Mouse (Mus musculus): Measurements from ENCODE around the gene Sobp. TPM values are rescaled to one million over a fixed set of nuclear protein-coding genes. Genes with fewer than 3 reads are reported as not detected.

Gene Sobp
- polyA plus RNA-seq, 1 experiment = 2.6 TPM

- TF ChIP-seq CTCF (IDR thresholded peaks at IDR 0.05; ENCODE audit: borderline replicate concordance, insufficient read depth, low read length) (no peak), POLR2A (IDR thresholded peaks at IDR 0.05; ENCODE audit: low read depth, low read length) (no peak)
- no peaks in the 10 kb centered on the region for H3K4me1 ChIP-seq (ENCODE audit: control insufficient read depth, insufficient read depth, low read length)
- no peak overlapping the region for H3K4me3 ChIP-seq (ENCODE audit: insufficient read depth, low read length)
- no peak overlapping the region for H3K27ac ChIP-seq (ENCODE audit: insufficient read depth, low read length)
Measured at GRCm38 (mm10) chr10:43164406-43164805, 9.9 kb downstream of the Sobp start.

- no peak overlapping the region for H3K4me3 ChIP-seq (ENCODE audit: insufficient read depth, low read length)
- no peaks in the 10 kb centered on the region for H3K4me1 ChIP-seq (ENCODE audit: control insufficient read depth, insufficient read depth, low read length)
- TF ChIP-seq POLR2A (IDR thresholded peaks at IDR 0.05; ENCODE audit: low read depth, low read length) = no peak
- no peak for TF ChIP-seq CTCF (IDR thresholded peaks at IDR 0.05; ENCODE audit: borderline replicate concordance, insufficient read depth, low read length)
- H3K27ac ChIP-seq (ENCODE audit: insufficient read depth, low read length) = no peak overlapping the region
Measured at GRCm38 (mm10) chr10:43162318-43162717, 12.0 kb downstream of the Sobp start.

- H3K4me1 ChIP-seq (ENCODE audit: control insufficient read depth, insufficient read depth, low read length) = peaks cover 4% of the 10 kb centered on the region; the same call in 1 of the 2 replicates
- TF ChIP-seq POLR2A (IDR thresholded peaks at IDR 0.05; ENCODE audit: low read depth, low read length) (no peak), CTCF (IDR thresholded peaks at IDR 0.05; ENCODE audit: borderline replicate concordance, insufficient read depth, low read length) (no peak)
- H3K27ac ChIP-seq (ENCODE audit: insufficient read depth, low read length) = no peak overlapping the region
- H3K4me3 ChIP-seq (ENCODE audit: insufficient read depth, low read length) = no peak overlapping the region
Measured at GRCm38 (mm10) chr10:43159333-43159732, 15.0 kb downstream of the Sobp start.

- TF ChIP-seq CTCF (IDR thresholded peaks at IDR 0.05; ENCODE audit: borderline replicate concordance, insufficient read depth, low read length) = no peak
- TF ChIP-seq POLR2A (IDR thresholded peaks at IDR 0.05; ENCODE audit: low read depth, low read length) = no peak
- Histone ChIP-seq H3K4me1 (ENCODE audit: control insufficient read depth, insufficient read depth, low read length) (peaks cover 4% of the 10 kb centered on the region; the same call in 1 of the 2 replicates), H3K4me3 (ENCODE audit: insufficient read depth, low read length) (no peak overlapping the region), H3K27ac (ENCODE audit: insufficient read depth, low read length) (no peak overlapping the region)
Measured at GRCm38 (mm10) chr10:43158917-43159316, 15.4 kb downstream of the Sobp start.

- Histone ChIP-seq H3K27ac (ENCODE audit: insufficient read depth, low read length) (no peak overlapping the region), H3K4me3 (ENCODE audit: insufficient read depth, low read length) (no peak overlapping the region), H3K4me1 (ENCODE audit: control insufficient read depth, insufficient read depth, low read length) (peaks cover 4% of the 10 kb centered on the region; the same call in 1 of the 2 replicates)
- no peak for TF ChIP-seq POLR2A (IDR thresholded peaks at IDR 0.05; ENCODE audit: low read depth, low read length)
- TF ChIP-seq CTCF (IDR thresholded peaks at IDR 0.05; ENCODE audit: borderline replicate concordance, insufficient read depth, low read length) = no peak
Measured at GRCm38 (mm10) chr10:43155046-43155560, 19.2 kb downstream of the Sobp start.

GRCm38 (mm10) chr10:43152643-43153042 is 21.7 kb downstream of the Sobp start:
- H3K27ac ChIP-seq (ENCODE audit: insufficient read depth, low read length) = no peak overlapping the region

GRCm38 (mm10) chr10:43148456-43148855 is 25.9 kb downstream of the Sobp start:
- Histone ChIP-seq H3K4me1 (ENCODE audit: control insufficient read depth, insufficient read depth, low read length) (no peaks in the 10 kb centered on the region), H3K4me3 (ENCODE audit: insufficient read depth, low read length) (no peak overlapping the region), H3K27ac (ENCODE audit: insufficient read depth, low read length) (no peak overlapping the region)
- TF ChIP-seq CTCF (IDR thresholded peaks at IDR 0.05; ENCODE audit: borderline replicate concordance, insufficient read depth, low read length) = no peak
- no peak for TF ChIP-seq POLR2A (IDR thresholded peaks at IDR 0.05; ENCODE audit: low read depth, low read length)

More at GRCm38 (mm10) chr10:43152643-43153042, 21.7 kb downstream of the Sobp start:
- no peak for TF ChIP-seq POLR2A (IDR thresholded peaks at IDR 0.05; ENCODE audit: low read depth, low read length)
- no peak for TF ChIP-seq CTCF (IDR thresholded peaks at IDR 0.05; ENCODE audit: borderline replicate concordance, insufficient read depth, low read length)
- Histone ChIP-seq H3K4me1 (ENCODE audit: control insufficient read depth, insufficient read depth, low read length) (peaks cover 4% of the 10 kb centered on the region; the same call in 1 of the 2 replicates), H3K4me3 (ENCODE audit: insufficient read depth, low read length) (no peak overlapping the region)

GRCm38 (mm10) chr10:43143173-43143572 is 31.2 kb downstream of the Sobp start:
- Histone ChIP-seq H3K4me3 (ENCODE audit: insufficient read depth, low read length) (no peak overlapping the region), H3K4me1 (ENCODE audit: control insufficient read depth, insufficient read depth, low read length) (no peaks in the 10 kb centered on the region), H3K27ac (ENCODE audit: insufficient read depth, low read length) (no peak overlapping the region; the same call in 1 of the 2 replicates)
- TF ChIP-seq CTCF (IDR thresholded peaks at IDR 0.05; ENCODE audit: borderline replicate concordance, insufficient read depth, low read length) (no peak), POLR2A (IDR thresholded peaks at IDR 0.05; ENCODE audit: low read depth, low read length) (no peak)

GRCm38 (mm10) chr10:43134027-43134426 is 40.3 kb downstream of the Sobp start:
- Histone ChIP-seq H3K4me1 (ENCODE audit: control insufficient read depth, insufficient read depth, low read length) (no peaks in the 10 kb centered on the region), H3K4me3 (ENCODE audit: insufficient read depth, low read length) (no peak overlapping the region), H3K27ac (ENCODE audit: insufficient read depth, low read length) (no peak overlapping the region)
- TF ChIP-seq CTCF (IDR thresholded peaks at IDR 0.05; ENCODE audit: borderline replicate concordance, insufficient read depth, low read length) = no peak

GRCm38 (mm10) chr10:43128750-43129149 is 45.6 kb downstream of the Sobp start:
- TF ChIP-seq POLR2A (IDR thresholded peaks at IDR 0.05; ENCODE audit: low read depth, low read length) (no peak), CTCF (IDR thresholded peaks at IDR 0.05; ENCODE audit: borderline replicate concordance, insufficient read depth, low read length) (no peak)
- H3K27ac ChIP-seq (ENCODE audit: insufficient read depth, low read length) = no peak overlapping the region
- no peak overlapping the region for H3K4me3 ChIP-seq (ENCODE audit: insufficient read depth, low read length)
- no peaks in the 10 kb centered on the region for H3K4me1 ChIP-seq (ENCODE audit: control insufficient read depth, insufficient read depth, low read length)

Measured in embryonic fibroblast, embryonic 13.5 days (primary cell).